Mouse (Mus musculus): ENCODE data around the gene B230104I21Rik.

DNA sequence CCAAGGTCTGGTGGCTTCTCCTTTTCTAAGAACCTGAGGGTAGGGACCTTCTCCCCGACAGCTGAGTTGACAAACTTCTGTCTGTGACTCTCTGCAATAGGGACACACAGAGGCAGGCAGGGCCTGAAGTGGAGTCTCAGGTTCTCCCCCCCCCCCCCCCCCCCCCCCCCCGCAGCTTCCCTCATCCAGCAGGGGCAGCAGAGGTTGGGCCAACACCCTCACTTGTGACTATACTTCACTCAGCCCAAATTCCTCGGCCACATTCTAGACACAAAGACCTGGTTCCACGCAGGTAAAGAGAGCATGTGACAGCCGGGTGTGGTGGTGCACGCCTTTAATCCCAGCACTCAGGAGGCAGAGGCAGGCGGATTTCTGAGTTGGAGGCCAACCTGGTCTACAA, 24.5 kb downstream of the B230104I21Rik start:
- no peak for TF ChIP-seq CTCF (IDR thresholded peaks at IDR 0.05; ENCODE audit: low read depth)
- no peak for TF ChIP-seq EP300 (IDR thresholded peaks at IDR 0.05; ENCODE audit: low read depth)
